8 mouse cellular contexts compared by ENCODE assay signal in genomic region chr14:14632471-14632870, GRCm38 (mm10).
DNase-seq lines count a peak whose midpoint lies in the region; ATAC-seq and TF ChIP-seq lines count a peak whose summit lies in the region.

No protein-coding gene starts in this region.

- no peaks in the 10 kb centered on the region for H3K9me3 ChIP-seq in kidney, embryonic 16.5 days (ENCODE audit: low read length)
- H3K9me3 ChIP-seq in intestine, embryonic 16.5 days (ENCODE audit: control insufficient read depth, low read length): no peaks in the 10 kb centered on the region

- H3K27me3 ChIP-seq in kidney, embryonic 16.5 days (ENCODE audit: insufficient read depth, low read length): no peaks in the 10 kb centered on the region
- no peaks in the 10 kb centered on the region for H3K27me3 ChIP-seq in intestine, embryonic 16.5 days (replicated peaks; ENCODE audit: control insufficient read depth, insufficient read depth, low read length)
- H3K27me3 ChIP-seq in small intestine, adult 2 months (ENCODE audit: control insufficient read depth, insufficient read depth, low read length): no peaks in the 10 kb centered on the region

- no peak for DNase-seq in kidney, adult 8-10 months
- no peak for DNase-seq in layer of hippocampus, postnatal 25 days (ENCODE audit: extremely low spot score in 1 of 2, low spot score in 1 of 2)

- TF ChIP-seq POLR2A in small intestine, adult 2 months (IDR thresholded peaks at IDR 0.05; ENCODE audit: low read depth, low read length): no peak

- under 1% methylated on average over 15 of the region's 15 CpGs for WGBS in kidney, embryonic 16.5 days
- WGBS in intestine, embryonic 16.5 days: 8% methylated on average over 15 of the region's 15 CpGs
- 24% methylated on average over 15 of the region's 15 CpGs for WGBS in small intestine, adult 2 months

- peak; percentile 88 for ATAC-seq in kidney, embryonic 16.5 days (ENCODE audit: low FRiP score, low TSS enrichment)
- ATAC-seq in granulocyte monocyte progenitor cell, adult 5-6 weeks (replicated peaks; ENCODE audit: poor library complexity, severe bottlenecking): peak; percentile 61
- ATAC-seq in intestine, embryonic 16.5 days: peak; percentile 57; the same call in 1 of the 2 replicates
- ATAC-seq in megakaryocyte, adult 5-6 weeks (ENCODE audit: poor library complexity, severe bottlenecking): peak; percentile 49

- H3K4me1 ChIP-seq in kidney, embryonic 16.5 days (ENCODE audit: insufficient read depth, low read length): peaks cover 21% of the 10 kb centered on the region
- peaks cover 2% of the 10 kb centered on the region; the same call in 1 of the 2 replicates for H3K4me1 ChIP-seq in brown adipose tissue, adult 24 weeks (ENCODE audit: control insufficient read depth, insufficient read depth, insufficient read length, low read length)
- peaks cover 11% of the 10 kb centered on the region for H3K4me1 ChIP-seq in intestine, embryonic 16.5 days (ENCODE audit: control insufficient read depth, insufficient read depth, low read length)
- peaks cover 7% of the 10 kb centered on the region for H3K4me1 ChIP-seq in small intestine, adult 2 months (ENCODE audit: control insufficient read depth, insufficient read depth, insufficient read length, low read length)

- peak overlapping the region; percentile 42 for H3K4me3 ChIP-seq in kidney, embryonic 16.5 days (ENCODE audit: low read length)
- peak overlapping the region; percentile 63 for H3K4me3 ChIP-seq in brown adipose tissue, adult 24 weeks (ENCODE audit: insufficient read depth, low read depth, low read length)
- H3K4me3 ChIP-seq in intestine, embryonic 16.5 days (ENCODE audit: low read length): peak overlapping the region; percentile 37
- peak overlapping the region; percentile 27 for H3K4me3 ChIP-seq in small intestine, adult 2 months (ENCODE audit: low read depth, low read length)

- H3K36me3 ChIP-seq in kidney, embryonic 16.5 days (ENCODE audit: insufficient read depth, low read length): no peaks in the 10 kb centered on the region
- no peaks in the 10 kb centered on the region for H3K36me3 ChIP-seq in intestine, embryonic 16.5 days (ENCODE audit: control insufficient read depth, insufficient read depth, low read length)
- no peaks in the 10 kb centered on the region for H3K36me3 ChIP-seq in small intestine, adult 2 months (ENCODE audit: control insufficient read depth, insufficient read depth, low read length)

- TF ChIP-seq CTCF in small intestine, adult 2 months (IDR thresholded peaks at IDR 0.05; ENCODE audit: extremely low read depth, insufficient read length, insufficient replicate concordance, low read depth, low read length): no peak

- no peak overlapping the region for H3K27ac ChIP-seq in kidney, embryonic 16.5 days (ENCODE audit: low read length)
- peak overlapping the region; percentile 59 for H3K27ac ChIP-seq in brown adipose tissue, adult 24 weeks (replicated peaks; ENCODE audit: low read depth, low read length)
- H3K27ac ChIP-seq in intestine, embryonic 16.5 days (ENCODE audit: low read length): no peak overlapping the region
- no peak overlapping the region for H3K27ac ChIP-seq in small intestine, adult 2 months (ENCODE audit: insufficient read depth, low read depth, low read length)

- peak overlapping the region; percentile 67 for H3K4me2 ChIP-seq in kidney, embryonic 16.5 days (replicated peaks; ENCODE audit: low read depth, low read length)
- peak overlapping the region; percentile 63 for H3K4me2 ChIP-seq in intestine, embryonic 16.5 days (ENCODE audit: low read depth, low read length)

- H3K9ac ChIP-seq in kidney, embryonic 16.5 days (replicated peaks; ENCODE audit: low read length): peak overlapping the region; percentile 55; the same call in 1 of the 2 replicates
- peak overlapping the region; percentile 12; the same call in 1 of the 2 replicates for H3K9ac ChIP-seq in intestine, embryonic 16.5 days (ENCODE audit: low read depth, low read length)
